Mouse (Mus musculus) spleen, adult 18-20 months (tissue): ENCODE measurements around the gene Fuom.
"Not testable (repeated sequence)": the region's sequence is repeated elsewhere in the genome, so short reads cannot be mapped to it uniquely, and the experiment has no call there.

Experiments used
- DNase-seq, 2 experiments: peaks; one replicate each; pipeline ENCODE4 v3.0.0; 2022; ENCODE audit warnings: mixed read lengths in 2 of 2

Gene Fuom

GRCm38 (mm10) chr7:140101993-140102860 lies at the start of gene Fuom:
Gene Fuom, minus strand, starts transcription at chr7:140102441.
- peak; percentile 67 to 78 for DNase-seq

DNA sequence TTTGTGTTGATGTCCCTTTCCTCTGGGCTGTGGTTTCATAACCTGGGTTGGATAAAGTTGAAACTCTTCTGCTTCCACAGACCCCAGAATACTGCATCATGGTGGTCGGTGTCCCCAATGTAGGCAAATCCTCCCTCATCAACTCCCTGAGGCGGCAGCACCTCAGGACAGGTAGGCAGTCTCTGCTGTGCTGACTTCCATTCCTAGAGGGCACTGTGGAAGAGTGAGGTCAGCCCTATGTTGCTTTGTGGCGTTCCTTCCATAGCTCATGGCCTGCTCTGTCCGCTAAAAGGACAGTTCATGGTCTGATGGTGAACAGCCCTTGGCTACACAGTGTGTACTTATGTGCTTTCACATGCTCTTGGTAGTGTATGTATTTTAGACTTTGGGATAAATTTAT lies 42.3 kb upstream of the Fuom start:
- no peak for DNase-seq

DNA sequence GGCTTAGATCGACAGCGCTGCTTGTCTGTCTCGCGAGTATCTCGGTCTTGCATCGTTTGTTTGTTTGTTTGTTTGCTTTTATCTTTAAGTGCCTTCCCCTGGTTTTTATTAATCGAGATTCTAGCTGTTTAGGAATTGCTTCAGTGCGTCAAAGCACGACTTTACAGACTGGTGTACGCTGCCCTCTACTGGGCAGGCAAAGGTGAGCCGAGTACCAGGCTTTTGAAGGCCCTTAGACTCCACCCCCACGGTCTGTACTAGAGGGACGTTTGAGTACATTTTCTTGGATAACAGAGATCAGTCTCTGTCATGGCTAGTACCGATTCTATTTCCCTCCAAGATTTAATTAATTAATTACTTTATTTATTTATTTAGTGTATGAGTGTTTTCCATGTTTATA lies 39.1 kb upstream of the Fuom start:
- DNase-seq, result peak; percentile 42 to 66

DNA sequence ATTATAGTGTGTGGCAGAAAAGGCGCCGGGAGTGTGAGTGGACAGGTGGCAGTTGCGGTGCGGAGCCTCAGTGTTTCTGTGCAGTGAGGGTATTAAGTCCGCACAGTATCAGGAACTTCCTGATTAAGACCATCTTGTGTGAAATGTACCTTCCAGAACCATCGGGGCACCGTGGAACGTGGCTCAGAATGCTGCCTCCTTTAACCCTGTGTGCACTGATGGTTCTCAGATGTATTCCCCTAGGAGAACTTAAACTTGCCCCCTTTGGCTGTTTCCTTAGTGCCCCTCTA lies 35.7 kb upstream of the Fuom start:
- DNase-seq, result no peak

- DNase-seq, result peak; percentile 92 to 96
These were observed 35.1 kb upstream of the Fuom start, which contains the start of gene Mtg1 for GRCm38 (mm10) chr7:140137135-140138020. Gene Mtg1, plus strand, starts transcription at chr7:140137564.

DNA sequence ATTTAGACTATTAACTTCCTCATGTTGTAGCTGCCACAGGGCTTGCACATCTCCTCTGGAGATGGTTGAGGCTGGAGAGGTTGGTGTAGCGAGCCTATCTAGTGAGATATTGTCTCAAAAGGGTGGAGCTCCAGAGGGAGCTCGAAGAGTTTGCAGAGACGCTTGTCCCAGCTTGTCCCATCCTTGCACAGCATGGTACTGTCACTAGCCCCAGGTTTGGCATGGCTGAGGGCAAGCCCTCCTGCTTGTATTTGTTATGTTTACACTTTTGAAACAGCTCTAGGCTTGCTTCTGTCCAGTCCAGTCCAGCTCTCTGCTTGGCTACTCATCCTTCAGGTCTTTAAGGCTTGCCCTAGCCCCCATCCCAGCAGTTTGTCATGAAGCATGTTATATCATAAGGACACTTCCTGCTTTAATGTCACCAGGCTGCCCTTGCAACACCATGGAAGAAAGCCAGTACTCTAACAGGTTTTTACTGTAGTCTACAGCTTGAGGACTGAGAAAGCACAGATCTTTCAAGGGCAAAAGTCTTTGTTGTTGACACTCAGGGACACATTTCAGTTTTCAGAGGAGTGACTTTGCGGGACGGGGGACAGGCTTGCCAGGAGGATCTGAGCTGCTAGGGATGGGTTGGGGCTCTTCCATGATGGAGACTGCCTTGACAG lies 33.0 kb upstream of the Fuom start:
- no peak for DNase-seq

DNA sequence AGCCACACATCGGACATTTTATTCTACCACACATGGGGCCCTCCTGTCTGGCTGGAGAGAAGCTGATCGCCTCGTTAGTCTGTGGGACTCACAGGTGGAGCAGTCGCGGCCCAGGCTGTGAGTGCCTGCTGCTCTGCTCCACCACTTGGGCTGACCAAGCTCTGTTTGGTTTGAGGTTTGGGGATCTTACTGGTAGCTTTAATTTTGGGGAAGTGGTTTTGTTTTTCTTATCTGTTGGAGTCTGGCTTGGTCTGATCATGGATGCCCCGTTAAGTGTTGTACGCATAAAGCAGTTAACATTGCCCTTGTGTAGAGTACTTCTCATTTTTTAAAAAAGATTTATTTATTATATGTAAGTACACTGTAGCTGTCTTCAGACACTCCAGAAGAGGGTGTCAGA lies 31.8 kb upstream of the Fuom start:
- DNase-seq, result not testable (repeated sequence)

GRCm38 (mm10) chr7:140132184-140132583 lies 29.9 kb upstream of the Fuom start:
- not testable (repeated sequence) for DNase-seq

GRCm38 (mm10) chr7:140127911-140128310 lies 25.7 kb upstream of the Fuom start:
- DNase-seq, result no peak

- no peak for DNase-seq
These were observed 24.7 kb upstream of the Fuom start for GRCm38 (mm10) chr7:140126934-140127333.

DNA sequence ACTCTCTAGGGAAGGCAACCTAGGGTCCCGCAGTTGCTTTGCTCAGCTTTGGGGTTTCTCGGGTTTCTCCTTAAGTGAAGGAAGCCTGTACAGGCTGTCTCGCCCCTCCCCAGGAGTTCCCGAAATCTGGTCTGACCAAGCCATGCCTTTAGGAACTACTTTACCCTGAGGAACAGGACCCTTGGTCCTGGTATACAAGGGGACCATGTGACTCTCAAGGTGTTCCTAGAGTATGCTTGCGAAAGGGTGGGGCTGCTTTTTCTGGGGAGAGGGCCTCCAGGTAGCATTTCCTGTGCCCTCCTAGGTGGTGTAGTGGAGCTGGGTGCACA lies 23.7 kb upstream of the Fuom start:
- DNase-seq, result no peak

GRCm38 (mm10) chr7:140125278-140126021 lies 23.2 kb upstream of the Fuom start:
- peak; percentile 91 to 94 for DNase-seq

GRCm38 (mm10) chr7:140124382-140124781 lies 22.1 kb upstream of the Fuom start:
- DNase-seq, result no peak

DNA sequence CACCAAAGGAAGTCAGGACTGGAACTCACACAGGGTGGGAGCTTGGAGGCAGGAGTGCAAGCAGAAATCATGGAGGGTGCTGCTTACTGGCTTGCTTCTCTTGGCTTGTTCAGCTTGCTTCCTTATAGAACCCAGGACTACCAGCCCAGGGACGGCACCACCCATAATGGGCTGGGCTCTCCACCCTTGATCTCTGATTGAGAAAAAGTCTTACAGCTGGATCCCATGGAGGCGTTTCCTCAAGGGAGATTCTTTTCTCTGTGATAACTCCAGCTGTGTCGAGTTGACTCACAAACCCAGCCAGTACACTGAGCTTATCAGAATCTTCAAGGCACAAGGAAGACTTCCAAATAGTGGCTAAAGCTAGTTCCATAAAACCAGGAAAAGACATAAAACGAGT lies 20.5 kb upstream of the Fuom start:
- no peak for DNase-seq

DNA sequence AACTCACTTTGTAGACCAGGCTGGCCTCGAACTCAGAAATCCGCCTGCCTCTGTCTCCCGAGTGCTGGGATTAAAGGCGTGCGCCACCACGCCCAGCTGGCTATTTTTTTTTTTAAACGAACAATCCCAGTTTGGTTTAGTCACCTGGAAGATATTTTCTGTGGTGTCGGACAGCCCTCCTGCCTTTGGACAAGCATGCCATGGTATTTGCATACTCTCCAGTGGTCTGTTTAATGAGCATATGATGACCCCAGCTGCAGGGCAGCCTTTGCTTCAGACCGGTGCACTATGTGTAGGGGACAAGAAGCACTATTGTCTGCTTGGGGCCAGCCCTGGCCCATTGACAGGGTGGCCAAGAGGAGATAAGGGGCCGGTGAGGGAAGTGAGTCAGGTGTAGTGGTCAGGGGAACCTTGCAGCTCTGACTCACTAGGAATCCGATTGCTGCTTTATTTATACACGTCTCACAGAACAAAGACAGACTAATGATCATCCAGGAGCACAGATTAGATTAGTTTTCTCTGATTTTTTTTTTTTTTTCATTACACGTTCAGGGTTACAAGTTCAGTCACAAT lies 19.2 kb upstream of the Fuom start:
- no peak for DNase-seq

GRCm38 (mm10) chr7:140120484-140120883 lies 18.2 kb upstream of the Fuom start:
- no peak for DNase-seq

GRCm38 (mm10) chr7:140116329-140117054 lies 14.3 kb upstream of the Fuom start, which contains the start of gene Echs1:
Gene Echs1, minus strand, starts transcription at chr7:140116476.
- DNase-seq, result peak; percentile 82 to 90

DNA sequence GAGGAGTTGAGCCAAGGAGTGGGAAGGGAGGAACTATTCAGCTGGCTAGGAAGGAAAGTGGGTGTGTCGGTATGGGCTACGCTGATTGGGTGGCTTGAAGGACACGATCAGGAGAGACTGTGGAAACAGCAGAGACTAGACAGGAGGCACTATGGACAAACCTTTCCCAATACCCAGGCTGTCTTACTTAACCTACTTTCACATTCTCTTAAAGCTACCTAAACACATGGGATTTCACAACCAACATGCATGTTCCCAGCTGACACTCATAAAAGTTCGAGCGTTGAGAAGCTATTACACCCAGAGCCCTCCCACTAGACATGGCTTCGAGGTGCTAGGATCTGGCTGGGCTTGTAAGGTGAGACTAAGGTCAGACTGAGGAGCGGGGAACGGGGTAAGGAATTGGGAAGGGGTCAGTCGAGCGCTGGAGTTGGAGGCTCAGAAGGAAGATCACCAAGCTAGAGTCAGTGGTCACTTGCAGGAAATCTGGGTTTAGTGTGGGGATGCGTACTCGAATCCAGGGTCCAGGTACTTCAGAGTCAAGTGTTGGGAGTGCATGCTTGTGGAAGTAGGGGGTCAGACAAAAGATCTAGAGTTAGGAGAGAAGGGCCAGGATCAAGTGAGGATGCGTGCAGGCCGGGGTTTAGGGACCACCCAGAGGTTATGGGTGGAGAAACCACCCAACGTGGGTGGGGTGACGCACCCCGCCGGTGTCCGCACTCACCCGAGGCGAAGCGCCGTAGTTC lies 13.5 kb upstream of the Fuom start, which contains the start of gene Paox:
Paox (plus strand) TSS at position 217 of the 746 bp plus-strand sequence.
- DNase-seq, result no peak

DNA sequence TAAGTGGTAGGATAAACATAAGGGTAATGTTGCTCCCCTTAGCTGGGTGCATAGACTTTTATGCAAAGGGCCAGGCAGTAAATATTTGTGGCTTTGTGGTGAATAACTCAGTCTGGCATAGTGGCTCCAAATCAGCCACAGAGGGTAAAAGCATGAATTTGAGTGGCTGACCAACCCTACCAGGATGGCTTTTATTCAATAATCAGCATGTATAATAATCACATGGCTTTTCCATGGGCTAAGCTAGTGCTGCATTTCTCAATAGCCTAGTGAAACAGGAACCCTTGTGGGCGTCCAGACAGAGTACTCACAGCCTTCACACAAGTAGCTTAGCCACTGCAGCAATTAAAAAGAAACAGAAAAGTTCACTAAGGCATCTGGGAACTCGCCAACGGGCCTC lies 9.7 kb upstream of the Fuom start:
- DNase-seq, result no peak

DNA sequence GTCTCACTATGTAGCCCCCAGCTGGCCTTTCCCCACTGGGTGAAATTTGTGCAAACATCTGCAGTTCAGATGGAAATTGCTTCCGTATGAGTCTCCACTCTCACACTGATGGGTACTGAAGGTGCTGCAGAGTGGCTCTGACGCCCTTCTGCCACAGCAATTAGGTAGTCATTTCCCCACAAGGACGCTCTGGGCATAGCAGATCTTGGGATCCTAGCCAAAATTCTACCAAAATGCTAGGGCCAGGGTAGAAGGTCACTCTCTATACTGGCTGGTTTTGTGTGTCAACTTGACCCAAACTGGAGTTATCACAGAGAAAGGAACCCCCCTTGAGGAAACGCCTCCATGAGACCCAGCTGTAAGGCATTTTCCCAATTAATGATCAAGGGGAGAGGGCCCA lies 1.8 kb upstream of the Fuom start:
- no peak for DNase-seq

DNA sequence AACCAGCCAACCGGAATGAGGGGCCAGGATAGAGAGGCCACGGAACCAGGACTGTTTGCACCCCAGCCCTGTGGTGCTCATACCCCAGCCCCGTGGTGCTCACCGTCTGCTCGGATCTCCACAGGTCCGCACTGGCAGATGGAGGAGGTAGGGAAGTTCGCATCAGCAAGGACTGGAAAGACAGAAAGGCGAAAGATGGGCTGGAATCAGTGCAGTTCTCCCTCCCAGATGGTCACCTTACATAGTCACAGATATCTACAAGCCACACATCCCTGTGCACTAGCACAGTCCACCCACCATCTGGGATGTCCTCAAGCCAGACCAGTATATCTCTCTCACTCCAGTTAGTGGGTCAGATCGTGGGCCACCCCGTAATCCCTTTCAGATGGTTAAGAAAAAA lies 743 bp downstream of the Fuom start:
- no peak for DNase-seq
